Mouse (Mus musculus): Measurements from ENCODE around the gene Cep112. TPM values are rescaled to one million over a fixed set of nuclear protein-coding genes. Genes with fewer than 3 reads are reported as not detected.

Gene Cep112
- polyA plus RNA-seq, 1 experiment, result 0.43 TPM

GRCm38 (mm10) chr11:108898483-108898882 is 473.5 kb downstream of the Cep112 start:
- H3K36me3 ChIP-seq (ENCODE audit: control insufficient read depth, insufficient read depth), result no peaks in the 10 kb centered on the region
- TF ChIP-seq MYOD1 (IDR thresholded peaks at IDR 0.05; ENCODE audit: control insufficient read depth in 1 of 3, insufficient read length in 2 of 3, low read depth in 2 of 3), result peak in 2 of 3 experiments; percentile 63 to 74
- peak in 1 of 3 experiments; percentile 20 for TF ChIP-seq MYOG (IDR thresholded peaks at IDR 0.05; ENCODE audit: control insufficient read depth in 1 of 3, insufficient read depth in 1 of 3, insufficient read length in 2 of 3, low read depth in 2 of 3)
- TF ChIP-seq TCF3 (IDR thresholded peaks at IDR 0.05; ENCODE audit: insufficient read length, low read depth), result no peak
- no peak overlapping the region for H3K4me2 ChIP-seq (ENCODE audit: low read depth)
- H3K79me2 ChIP-seq (ENCODE audit: control insufficient read depth, insufficient read depth), result no peaks in the 10 kb centered on the region
- H3K4me3 ChIP-seq, result no peak overlapping the region
- no peaks in the 10 kb centered on the region for H3K27me3 ChIP-seq (ENCODE audit: control insufficient read depth, insufficient read depth, insufficient read length)
- no peak overlapping the region for H3ac ChIP-seq (ENCODE audit: control insufficient read depth, insufficient read length)

GRCm38 (mm10) chr11:108900718-108901488 is 475.9 kb downstream of the Cep112 start:
- H3K79me2 ChIP-seq (ENCODE audit: control insufficient read depth, insufficient read depth), result no peaks in the 10 kb centered on the region
- H3K4me3 ChIP-seq, result no peak overlapping the region
- TF ChIP-seq TCF12 (IDR thresholded peaks at IDR 0.05; ENCODE audit: insufficient read depth, poor library complexity, severe bottlenecking) (no peak), MAX (IDR thresholded peaks at IDR 0.05; ENCODE audit: low read depth) (no peak), SRF (IDR thresholded peaks at IDR 0.05; ENCODE audit: control insufficient read depth, insufficient read length, low read depth) (no peak), MYOD1 (IDR thresholded peaks at IDR 0.05; ENCODE audit: control insufficient read depth in 1 of 3, insufficient read length in 2 of 3, low read depth in 2 of 3) (no peak), TCF3 (IDR thresholded peaks at IDR 0.05; ENCODE audit: insufficient read length, low read depth) (no peak), POLR2AphosphoS2 (IDR thresholded peaks at IDR 0.05; ENCODE audit: insufficient read length, low read depth) (no peak), CEBPB (IDR thresholded peaks at IDR 0.05; ENCODE audit: insufficient read depth, poor library complexity, severe bottlenecking) (no peak), E2F4 (IDR thresholded peaks at IDR 0.05; ENCODE audit: insufficient read depth) (no peak), REST (IDR thresholded peaks at IDR 0.05; ENCODE audit: insufficient read depth, insufficient read length) (no peak), POLR2A (IDR thresholded peaks at IDR 0.05; ENCODE audit: insufficient read length, low read depth) (no peak), USF1 (IDR thresholded peaks at IDR 0.05; ENCODE audit: low read depth) (no peak), MYOG (IDR thresholded peaks at IDR 0.05; ENCODE audit: control insufficient read depth in 1 of 3, insufficient read depth in 1 of 3, insufficient read length in 2 of 3, low read depth in 2 of 3) (no peak)
- no peaks in the 10 kb centered on the region for H3K36me3 ChIP-seq (ENCODE audit: control insufficient read depth, insufficient read depth)
- no peaks in the 10 kb centered on the region for H3K27me3 ChIP-seq (ENCODE audit: control insufficient read depth, insufficient read depth, insufficient read length)
- H3K4me2 ChIP-seq (ENCODE audit: low read depth), result no peak overlapping the region
- no peak overlapping the region for H3ac ChIP-seq (ENCODE audit: control insufficient read depth, insufficient read length)

DNA sequence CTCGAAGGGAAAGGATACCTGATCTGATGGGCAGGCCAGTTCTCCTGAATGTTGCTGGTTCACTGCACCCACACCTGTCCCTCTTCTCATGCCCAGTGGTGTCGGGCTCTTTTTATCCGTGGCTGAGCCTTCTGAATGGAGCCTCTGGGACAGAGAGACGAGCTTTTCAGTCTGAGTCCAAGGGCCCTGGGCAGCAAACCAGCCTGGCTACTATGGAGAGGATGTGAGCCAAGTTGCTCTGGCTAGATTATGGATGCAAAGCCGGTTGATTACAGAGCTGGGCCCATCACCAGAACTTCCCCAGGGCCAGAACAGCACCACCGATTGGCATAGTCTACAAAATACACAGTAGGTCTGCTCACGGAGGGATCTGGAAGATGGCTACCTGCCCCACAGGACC is 476.7 kb downstream of the Cep112 start:
- TF ChIP-seq SRF (IDR thresholded peaks at IDR 0.05; ENCODE audit: control insufficient read depth, insufficient read length, low read depth), result no peak
- TF ChIP-seq MYOD1 (IDR thresholded peaks at IDR 0.05; ENCODE audit: control insufficient read depth in 1 of 3, insufficient read length in 2 of 3, low read depth in 2 of 3), result no peak
- TF ChIP-seq MAX (IDR thresholded peaks at IDR 0.05; ENCODE audit: low read depth), result no peak
- TF ChIP-seq CEBPB (IDR thresholded peaks at IDR 0.05; ENCODE audit: insufficient read depth, poor library complexity, severe bottlenecking), result no peak
- no peak for TF ChIP-seq TCF3 (IDR thresholded peaks at IDR 0.05; ENCODE audit: insufficient read length, low read depth)
- no peak overlapping the region for H3K4me3 ChIP-seq

DNA sequence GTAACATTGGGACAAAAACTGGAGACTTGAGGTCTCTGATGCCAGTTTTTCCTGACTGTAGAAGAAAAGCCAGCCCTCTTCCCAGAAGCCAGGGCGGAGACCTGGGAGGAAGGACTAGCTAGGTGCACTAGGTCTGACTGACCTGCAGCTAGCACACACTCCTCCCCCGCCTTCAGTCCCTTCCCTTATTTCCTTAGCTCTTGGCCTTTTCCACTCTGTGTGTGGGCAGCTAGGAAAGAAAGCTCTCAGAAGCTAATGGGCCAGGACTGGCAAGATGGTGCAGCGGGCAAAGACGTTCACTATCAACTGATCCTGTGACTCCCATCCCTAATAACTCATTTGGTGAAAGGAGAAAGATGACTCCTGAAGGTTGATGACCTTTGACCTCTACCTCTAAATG is 477.3 kb downstream of the Cep112 start:
- H3K36me3 ChIP-seq (ENCODE audit: control insufficient read depth, insufficient read depth), result no peaks in the 10 kb centered on the region
- no peaks in the 10 kb centered on the region for H3K27me3 ChIP-seq (ENCODE audit: control insufficient read depth, insufficient read depth, insufficient read length)
- TF ChIP-seq REST (IDR thresholded peaks at IDR 0.05; ENCODE audit: insufficient read depth, insufficient read length) (no peak), CEBPB (IDR thresholded peaks at IDR 0.05; ENCODE audit: insufficient read depth, poor library complexity, severe bottlenecking) (no peak), MAX (IDR thresholded peaks at IDR 0.05; ENCODE audit: low read depth) (no peak), TCF12 (IDR thresholded peaks at IDR 0.05; ENCODE audit: insufficient read depth, poor library complexity, severe bottlenecking) (no peak), POLR2A (IDR thresholded peaks at IDR 0.05; ENCODE audit: insufficient read length, low read depth) (no peak), SRF (IDR thresholded peaks at IDR 0.05; ENCODE audit: control insufficient read depth, insufficient read length, low read depth) (no peak), TCF3 (IDR thresholded peaks at IDR 0.05; ENCODE audit: insufficient read length, low read depth) (no peak), MYOD1 (IDR thresholded peaks at IDR 0.05; ENCODE audit: control insufficient read depth in 1 of 3, insufficient read length in 2 of 3, low read depth in 2 of 3) (no peak), MYOG (IDR thresholded peaks at IDR 0.05; ENCODE audit: control insufficient read depth in 1 of 3, insufficient read depth in 1 of 3, insufficient read length in 2 of 3, low read depth in 2 of 3) (no peak), POLR2AphosphoS2 (IDR thresholded peaks at IDR 0.05; ENCODE audit: insufficient read length, low read depth) (no peak), E2F4 (IDR thresholded peaks at IDR 0.05; ENCODE audit: insufficient read depth) (no peak), USF1 (IDR thresholded peaks at IDR 0.05; ENCODE audit: low read depth) (no peak)
- H3K79me2 ChIP-seq (ENCODE audit: control insufficient read depth, insufficient read depth), result no peaks in the 10 kb centered on the region
- H3K4me3 ChIP-seq, result no peak overlapping the region
- H3ac ChIP-seq (ENCODE audit: control insufficient read depth, insufficient read length), result no peak overlapping the region
- no peak overlapping the region for H3K4me2 ChIP-seq (ENCODE audit: low read depth)

More for the DNA sequence above, 476.7 kb downstream of the Cep112 start:
- Histone ChIP-seq H3K79me2 (ENCODE audit: control insufficient read depth, insufficient read depth) (no peaks in the 10 kb centered on the region), H3K36me3 (ENCODE audit: control insufficient read depth, insufficient read depth) (no peaks in the 10 kb centered on the region), H3ac (ENCODE audit: control insufficient read depth, insufficient read length) (no peak overlapping the region), H3K4me2 (ENCODE audit: low read depth) (no peak overlapping the region), H3K27me3 (ENCODE audit: control insufficient read depth, insufficient read depth, insufficient read length) (no peaks in the 10 kb centered on the region)
